Comparison of ENCODE assay signal across 19 mouse cellular contexts in genomic region chr11:95219111-95219510, GRCm38 (mm10). TPM values are rescaled to one million over a fixed set of nuclear protein-coding genes. Genes with fewer than 3 reads are reported as not detected.
DNase-seq lines count a peak whose midpoint lies in the region; TF ChIP-seq lines count a peak whose summit lies in the region.
"Had no signal": no experiment of that assay in that cellular context is flagged by ENCODE, and none has a peak within 500 bp of the region (broad histone marks: within the 10 kb centered on the region; RNA-seq: fewer than 3 reads in every experiment).

No protein-coding gene starts in this region.

- intact Hi-C loops in gastrocnemius, adult 2 months (cut with DNase I): no loop called here
- intact Hi-C loops in left cerebral cortex, postnatal 4 days (cut with DNase I): no loop called here
- intact Hi-C loops in left cerebral cortex, postnatal 10 days (cut with DNase I): no loop called here

- H3K27ac ChIP-seq in gastrocnemius, adult 2 months: no peak overlapping the region
- H3K27ac ChIP-seq: forebrain, embryonic 13.5 days; heart, adult 2 months; heart, embryonic 15.5 days; hindbrain, embryonic 14.5 days had no signal

- peak; percentile 58 to 61 for DNase-seq in cerebellum, postnatal 10 days
- DNase-seq in cerebellum, adult 11-12 months: no peak
- DNase-seq in gastrocnemius, adult 2 months: peak; percentile 22
- no peak for DNase-seq in gastrocnemius, adult 18-20 months (ENCODE audit: low spot score)
- peak; percentile 30 for DNase-seq in left cerebral cortex, postnatal 4 days
- no peak for DNase-seq in left cerebral cortex, postnatal 10 days (ENCODE audit: extremely low spot score in 1 of 2, low spot score in 2 of 2)
- DNase-seq in 3134 (ENCODE audit: extremely low read depth, insufficient read length, low spot score): peak; percentile 88
- no peak for DNase-seq in urinary bladder, adult 18-20 months (ENCODE audit: low spot score in 2 of 2)
- DNase-seq: adrenal gland, adult 8-10 months; cerebellum, adult 9-11 months; forebrain, postnatal 0 days; heart, adult 2 months; heart, postnatal 14 days; kidney, adult 8-10 months had no signal

- no peak for TF ChIP-seq CTCF in gastrocnemius, adult 2 months (IDR thresholded peaks at IDR 0.05)

- H3K4me3 ChIP-seq in gastrocnemius, adult 2 months: no peak overlapping the region
- H3K4me3 ChIP-seq: forebrain, embryonic 13.5 days; heart, adult 2 months; heart, embryonic 15.5 days had no signal

RNA-seq across cellular contexts. Expression of gene Tac4, which starts 42.2 kb away (rescaled TPM):
- not detected for total RNA-seq in gastrocnemius, adult 2 months (2021)
- not detected for total RNA-seq in gastrocnemius, adult 18-20 months (2021)
- not detected for total RNA-seq in left cerebral cortex, postnatal 4 days (2021)
- not detected for total RNA-seq in left cerebral cortex, postnatal 10 days (2021)
- total RNA-seq: adrenal gland, adult 8-10 months; forebrain, postnatal 0 days; gastrocnemius, adult 8-10 months; heart, adult 2 months; heart, postnatal 14 days; hematopoietic stem cell, adult 5-6 weeks had no signal

Comparison
In these comparisons a context has a peak if more than half of its experiments do, and no peak if none do; other contexts are left out.
1. DNase-seq: peak in cerebellum, postnatal 10 days (2 of 2), gastrocnemius, adult 2 months (single experiment), left cerebral cortex, postnatal 4 days (single experiment) and 3134 (single experiment); none in cerebellum, adult 11-12 months (single experiment), gastrocnemius, adult 18-20 months (single experiment), left cerebral cortex, postnatal 10 days (0 of 2) and urinary bladder, adult 18-20 months (0 of 2).